Mouse (Mus musculus) left cerebral cortex, postnatal 4 days (tissue): ENCODE results near the gene Tmem268. TPM values are rescaled to one million over a fixed set of nuclear protein-coding genes. Genes with fewer than 3 reads are reported as not detected.

Experiments used
- DNase-seq: peaks from one replicate; pipeline ENCODE4 v3.0.0-alpha.2; 2022
- intact Hi-C: fragments of 180-260 bp; cut with DNase I; formaldehyde crosslinking; loops from one replicate; pipeline ENCODE4 v1.15.1; 2025
- total RNA-seq, 2 experiments: library from RNA; stranded (reverse); gene quantifications; 2 replicates each; pipeline ENCODE4 v1.2.3; 2021

Tmem268 gene
- total RNA-seq: 1 to 10 TPM; 3.9 to 4.4 TPM

DNA sequence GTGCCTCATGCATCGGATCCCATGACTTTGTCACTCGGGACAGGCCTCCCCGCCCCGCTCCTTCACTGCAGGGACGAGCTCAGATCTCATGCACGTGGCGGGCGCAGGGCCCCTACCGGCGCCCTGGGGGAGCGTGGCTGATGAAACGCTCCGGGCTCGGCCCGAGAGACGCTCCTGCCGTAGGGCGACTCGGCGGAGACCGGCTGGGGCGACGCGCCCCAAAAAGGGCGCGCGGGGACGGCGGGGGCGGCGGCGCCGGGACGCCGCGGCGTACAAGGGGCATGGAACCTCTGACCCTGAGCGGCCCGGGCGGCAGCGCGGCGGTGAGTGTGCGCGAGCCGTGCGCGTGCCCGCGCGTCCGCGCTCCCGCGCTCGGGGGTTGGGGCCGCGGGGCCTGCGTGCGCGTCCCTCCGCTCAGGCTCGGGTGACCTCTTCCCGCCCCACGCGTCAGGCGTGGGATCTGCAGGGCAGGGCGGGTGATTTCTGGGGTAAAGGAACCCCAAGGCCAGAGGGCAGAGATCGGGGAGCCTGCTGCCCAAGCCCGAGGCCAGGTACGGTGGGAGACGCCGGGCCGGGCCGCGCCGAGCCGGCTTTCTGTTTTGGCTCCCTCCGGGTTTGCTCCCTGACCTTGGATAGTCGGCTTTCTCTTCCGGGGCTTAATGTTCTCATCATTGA lies at the start of gene Tmem268:
Gene Tmem268, plus strand, starts transcription at position 375 of the 675 bp plus-strand sequence.
- intact Hi-C loops: no loop called here
- DNase-seq: peak; percentile 73

DNA sequence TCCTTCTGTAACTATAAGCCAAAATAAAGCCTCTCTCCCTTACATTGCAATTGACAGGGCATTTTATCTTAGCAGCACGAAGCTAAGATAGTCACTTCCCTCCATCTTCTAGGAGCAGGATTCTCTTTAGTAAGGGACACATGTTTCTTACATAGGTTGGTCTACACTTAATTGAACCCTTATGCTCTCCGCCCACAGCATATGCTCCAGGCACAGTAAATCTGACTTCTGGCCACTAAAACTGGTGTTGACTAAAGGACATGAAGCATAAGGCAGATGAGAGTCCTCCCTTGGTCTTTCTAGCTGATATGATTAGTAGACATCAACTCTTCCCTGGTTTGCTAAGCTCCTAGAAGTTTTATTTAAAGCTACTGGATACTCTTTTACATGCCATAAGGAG lies 45.7 kb upstream of the Tmem268 start:
- intact Hi-C loops: no loop called here
- DNase-seq: no peak

DNA sequence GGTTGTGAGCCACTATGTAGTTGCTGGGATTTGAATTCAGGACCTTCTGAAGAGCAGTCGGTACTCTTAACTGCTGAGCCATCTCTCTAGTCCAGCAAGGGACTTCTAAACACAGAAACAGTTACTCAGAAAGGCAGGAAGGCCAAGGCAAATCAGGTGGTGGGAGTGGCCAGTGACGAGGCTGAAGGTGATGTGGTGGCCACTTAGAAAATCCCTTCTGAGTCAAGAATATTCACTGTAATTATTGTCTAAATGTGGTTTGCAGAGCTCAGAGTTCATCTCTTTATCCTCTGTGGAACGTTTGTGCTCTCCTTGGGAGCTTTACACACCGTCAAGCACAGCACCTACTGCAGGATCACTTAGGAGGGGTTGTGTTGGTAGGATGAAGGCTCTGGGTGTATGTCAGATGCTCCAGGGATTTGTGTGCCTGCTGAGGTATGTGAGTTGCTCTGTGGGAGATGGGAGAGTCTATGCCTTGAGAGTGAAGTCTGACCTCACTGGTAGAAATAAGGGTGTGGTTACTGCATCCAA lies 44.1 kb upstream of the Tmem268 start:
- intact Hi-C loops: no loop called here
- no peak for DNase-seq

DNA sequence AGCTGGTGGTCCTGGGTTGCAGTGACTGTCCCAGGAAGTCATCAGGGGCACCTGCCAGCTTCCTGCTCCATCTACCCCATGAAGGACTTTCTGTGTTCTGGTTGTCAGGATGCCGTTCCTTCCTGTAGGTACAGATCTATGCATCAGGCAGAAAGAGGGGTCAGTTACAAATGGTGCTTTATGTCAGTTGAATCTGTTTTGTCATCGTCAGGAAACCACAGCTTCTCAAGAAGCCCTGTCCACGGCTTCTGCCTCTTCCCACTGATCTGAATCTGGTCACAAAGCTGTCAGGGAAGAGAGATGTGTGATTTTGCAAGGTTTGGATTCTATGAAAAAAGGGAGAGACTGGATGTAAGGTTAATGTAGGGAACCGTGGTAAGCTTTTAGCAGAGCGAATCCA lies 43.6 kb upstream of the Tmem268 start:
- intact Hi-C loops: no loop called here
- DNase-seq: no peak

DNA sequence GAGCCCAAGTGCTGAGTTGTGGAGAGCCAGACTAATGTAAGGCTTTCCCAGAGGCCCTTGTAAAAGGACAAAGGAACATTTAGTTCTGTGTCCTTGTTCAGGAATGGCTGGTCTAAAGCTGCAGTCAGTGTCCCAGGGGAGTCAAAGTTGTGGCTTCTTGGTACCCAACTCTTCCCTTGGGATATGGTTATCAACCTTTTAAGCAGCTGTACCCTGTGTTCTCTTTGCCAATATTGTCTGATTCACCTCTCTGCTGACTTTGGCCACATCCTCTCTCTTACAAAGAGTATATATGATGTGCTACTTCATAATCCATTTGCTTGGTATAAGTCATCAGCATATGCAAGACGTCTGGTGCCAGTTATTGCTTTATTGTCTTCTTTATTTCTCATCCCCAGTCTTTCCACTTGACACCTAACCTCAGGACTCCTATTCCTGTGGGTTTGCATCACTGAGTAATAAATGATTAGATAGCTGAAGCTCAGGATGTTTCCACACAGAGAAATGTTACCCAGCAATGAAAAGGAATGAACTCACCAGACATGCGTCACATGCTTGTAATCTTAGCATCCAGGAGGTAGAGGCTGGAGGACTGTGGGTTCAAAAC lies 36.7 kb upstream of the Tmem268 start:
- DNase-seq: no peak
- intact Hi-C loops: no loop called here

DNA sequence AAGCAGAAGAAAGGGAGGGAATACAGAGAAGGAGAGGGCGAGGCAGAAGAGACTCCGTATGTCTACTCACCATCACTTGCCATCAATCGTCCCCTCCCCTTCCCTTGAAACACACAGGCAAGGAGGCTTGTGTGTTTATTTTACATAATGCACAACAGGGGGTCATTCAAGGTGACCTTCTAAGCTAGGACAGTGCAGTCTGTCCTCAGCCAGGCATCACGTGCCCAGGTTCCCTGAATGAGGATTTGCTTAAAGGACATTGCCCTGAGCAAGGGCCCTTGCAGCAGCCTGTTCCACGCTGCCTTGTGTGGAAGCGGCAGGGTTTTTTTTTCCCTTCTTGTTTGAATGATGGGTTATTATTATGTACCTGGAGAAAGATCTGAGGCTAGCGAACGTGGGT lies 33.1 kb upstream of the Tmem268 start:
- no peak for DNase-seq
- intact Hi-C loops: no loop called here

DNA sequence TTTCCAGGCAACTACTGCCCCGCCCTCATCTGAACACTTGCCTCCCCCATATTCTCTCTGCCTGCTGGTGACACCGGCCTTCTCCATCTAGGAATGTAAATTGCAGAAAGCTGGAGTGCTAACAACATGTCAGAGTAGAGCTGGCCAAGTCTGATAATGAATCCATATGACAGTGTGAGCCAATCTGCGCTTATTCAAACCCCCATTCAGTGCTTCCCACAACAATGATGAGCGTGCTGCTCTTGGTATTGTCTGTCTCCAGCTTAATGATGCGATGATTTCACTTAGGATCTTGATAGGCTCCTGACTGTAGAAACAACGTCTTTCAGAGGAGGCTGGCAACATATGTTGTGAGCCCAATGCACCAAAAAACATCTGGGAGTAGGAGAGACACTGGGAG lies 29.6 kb upstream of the Tmem268 start:
- intact Hi-C loops: no loop called here
- DNase-seq: no peak

DNA sequence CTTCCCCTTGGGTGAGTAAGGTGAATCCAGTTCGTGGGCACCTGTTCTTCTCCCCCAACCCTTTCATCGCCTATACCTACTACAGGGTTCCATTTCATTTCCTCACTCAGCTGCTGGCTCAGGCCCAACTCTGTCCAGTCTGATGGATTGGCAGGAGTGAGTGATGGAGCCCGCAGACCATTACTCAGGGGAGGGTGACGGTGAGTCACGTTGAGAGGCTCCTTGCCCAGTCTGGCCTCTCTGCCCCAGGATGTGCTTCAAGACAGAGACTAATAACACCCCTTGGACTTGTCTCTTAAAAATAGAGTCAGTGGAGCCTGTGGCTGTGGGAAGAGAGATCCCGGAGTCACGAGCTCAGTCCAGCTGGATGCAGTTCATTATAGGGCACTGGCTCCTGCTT lies 28.2 kb upstream of the Tmem268 start:
- no peak for DNase-seq
- intact Hi-C loops: no loop called here

DNA sequence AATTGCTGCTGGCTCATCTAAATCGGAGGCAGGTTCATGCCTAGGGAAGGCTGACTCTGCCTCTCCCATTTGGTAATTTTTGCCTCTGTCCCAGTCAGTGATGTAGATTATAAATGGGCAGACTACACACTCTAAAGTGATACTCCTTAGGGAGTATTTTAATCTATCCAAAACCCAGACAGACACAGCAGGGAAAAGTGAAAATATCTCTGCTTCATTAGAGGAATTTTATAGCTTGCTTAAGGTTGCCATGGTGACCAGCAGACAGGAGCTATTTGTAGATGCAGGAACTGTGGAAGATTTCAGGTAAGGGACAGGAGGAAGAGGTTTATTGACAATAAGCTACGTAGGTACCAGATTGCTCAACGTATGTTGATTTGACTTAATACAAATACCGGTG lies 21.0 kb upstream of the Tmem268 start:
- intact Hi-C loops: no loop called here
- DNase-seq: no peak

DNA sequence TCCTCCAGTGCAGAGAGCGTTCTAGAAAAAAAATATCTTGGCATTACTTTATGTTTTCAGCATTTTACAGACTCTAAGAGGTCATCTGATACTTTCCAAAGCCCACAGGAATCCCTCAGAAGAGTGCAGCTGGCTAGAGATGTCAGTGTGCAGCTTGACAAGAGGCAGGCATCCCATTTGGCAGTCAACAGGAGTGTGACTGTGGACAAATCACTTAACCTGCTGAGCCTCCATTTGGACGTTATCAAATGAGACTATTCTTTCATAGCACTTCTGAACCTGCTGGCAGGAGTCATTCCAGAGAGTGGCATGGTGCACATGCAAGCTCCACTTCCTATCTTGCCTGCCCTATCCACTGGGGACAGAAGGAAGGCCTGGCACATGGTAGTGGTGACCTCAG lies 16.4 kb upstream of the Tmem268 start:
- intact Hi-C loops: no loop called here
- no peak for DNase-seq

DNA sequence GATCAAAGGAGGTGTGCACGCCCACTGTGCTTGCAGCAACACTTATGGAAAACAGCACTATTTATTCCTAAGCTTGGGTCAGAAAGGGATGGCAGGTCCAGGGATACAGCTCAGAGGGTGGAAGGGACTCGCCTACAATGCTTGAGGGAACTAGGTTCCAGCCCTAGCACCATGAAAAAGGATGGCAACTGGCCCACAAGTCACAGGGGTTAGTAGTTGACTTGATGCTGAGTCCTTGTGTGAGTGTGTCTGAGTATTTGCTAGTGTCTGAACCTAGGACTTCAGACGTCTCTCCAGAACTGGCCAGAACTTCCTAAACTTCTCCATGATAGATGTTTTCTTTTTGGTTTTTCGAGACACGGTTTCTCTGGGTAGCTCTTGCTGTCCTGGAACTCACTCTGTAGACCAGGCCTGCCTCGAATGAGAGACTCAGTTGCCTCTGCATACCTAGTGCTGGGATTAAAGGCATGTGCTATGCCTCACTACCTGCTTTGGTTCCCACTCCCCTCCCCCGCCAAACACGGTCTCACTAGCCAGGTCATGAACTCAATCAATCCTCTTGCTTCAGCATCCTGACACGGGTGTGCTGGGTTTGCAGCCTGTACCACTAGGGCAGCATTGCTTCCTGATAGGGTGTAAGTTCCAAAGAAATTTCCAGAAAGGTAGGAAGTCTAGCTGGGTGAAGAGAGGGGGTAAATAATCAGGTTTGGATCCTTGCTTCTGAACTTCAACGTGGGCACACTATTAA lies 14.7 kb upstream of the Tmem268 start:
- peak; percentile 36 for DNase-seq
- intact Hi-C loops: no loop called here

DNA sequence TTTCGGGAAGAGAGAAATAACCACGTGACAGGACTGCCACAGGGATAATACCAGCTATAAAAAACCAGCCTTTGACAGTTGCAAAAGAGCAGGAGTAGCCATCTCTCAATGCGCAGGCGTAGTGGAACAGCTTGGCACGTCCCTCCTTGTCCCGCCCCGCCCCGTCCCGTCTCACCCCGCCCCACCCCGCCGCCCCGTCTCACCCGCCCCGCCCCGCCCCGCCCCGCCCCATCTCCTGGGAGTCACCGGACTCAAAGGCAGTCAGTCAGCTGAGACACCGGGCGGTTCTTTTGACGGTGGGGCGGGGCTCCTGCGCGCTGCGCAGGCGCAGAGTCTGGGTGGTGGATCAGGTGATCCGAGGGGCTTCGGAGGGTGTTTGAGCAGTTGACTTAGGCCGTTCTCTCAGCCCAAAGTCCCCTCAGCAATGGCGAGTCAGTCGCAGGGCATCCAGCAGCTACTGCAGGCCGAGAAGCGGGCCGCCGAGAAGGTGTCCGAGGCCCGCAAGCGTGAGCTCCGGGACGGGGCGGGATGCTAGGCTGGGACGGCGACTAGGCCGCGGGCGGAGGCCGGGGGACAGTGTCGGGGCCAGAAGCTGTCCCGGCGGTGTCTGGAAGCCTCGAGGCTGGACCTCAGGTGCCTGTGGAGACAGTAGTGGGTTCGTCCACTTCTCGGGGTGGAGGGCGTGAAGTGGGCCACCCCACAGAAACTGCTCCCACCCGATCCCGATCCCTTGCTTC lies 13.9 kb upstream of the Tmem268 start, which contains the start of gene Atp6v1g1:
Gene Atp6v1g1, plus strand, starts transcription at position 279 of the 737 bp plus-strand sequence.
- intact Hi-C loops: no loop called here
- DNase-seq: peak; percentile 97

DNA sequence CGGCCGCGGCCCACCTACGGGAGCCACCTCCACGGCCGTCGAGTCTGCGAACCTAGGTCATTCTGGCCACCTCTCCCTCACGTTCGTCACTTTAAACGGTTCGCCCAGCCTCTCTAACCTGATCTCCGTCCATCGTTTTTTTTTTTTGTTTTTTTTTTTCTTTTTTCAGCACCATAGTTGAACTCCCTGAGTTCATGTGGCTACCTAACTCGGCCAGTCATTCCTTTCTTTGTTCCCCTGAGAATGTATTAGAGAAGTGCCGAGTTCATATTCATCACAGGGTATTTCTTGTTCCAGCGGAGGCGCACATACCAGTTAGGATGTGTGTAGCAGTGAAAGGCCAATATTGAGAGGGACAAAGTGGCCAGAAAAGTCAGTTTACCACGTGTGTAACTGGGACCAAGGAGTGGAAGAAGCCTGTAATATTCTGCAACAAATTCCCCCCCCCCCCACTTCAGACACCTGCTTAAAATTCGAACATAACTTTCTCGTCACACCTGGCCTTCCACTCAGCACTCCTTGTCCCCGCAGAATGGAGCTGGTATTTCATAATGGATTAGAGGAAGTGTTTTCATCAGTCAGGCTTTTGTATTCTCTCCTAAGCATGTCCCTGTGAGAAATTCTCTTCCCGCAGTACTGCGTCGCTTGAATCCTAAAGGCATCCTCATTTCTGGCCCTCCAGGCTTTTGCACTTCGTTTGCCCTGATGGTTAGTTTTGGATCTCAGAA lies 13.2 kb upstream of the Tmem268 start:
- intact Hi-C loops: no loop called here

DNA sequence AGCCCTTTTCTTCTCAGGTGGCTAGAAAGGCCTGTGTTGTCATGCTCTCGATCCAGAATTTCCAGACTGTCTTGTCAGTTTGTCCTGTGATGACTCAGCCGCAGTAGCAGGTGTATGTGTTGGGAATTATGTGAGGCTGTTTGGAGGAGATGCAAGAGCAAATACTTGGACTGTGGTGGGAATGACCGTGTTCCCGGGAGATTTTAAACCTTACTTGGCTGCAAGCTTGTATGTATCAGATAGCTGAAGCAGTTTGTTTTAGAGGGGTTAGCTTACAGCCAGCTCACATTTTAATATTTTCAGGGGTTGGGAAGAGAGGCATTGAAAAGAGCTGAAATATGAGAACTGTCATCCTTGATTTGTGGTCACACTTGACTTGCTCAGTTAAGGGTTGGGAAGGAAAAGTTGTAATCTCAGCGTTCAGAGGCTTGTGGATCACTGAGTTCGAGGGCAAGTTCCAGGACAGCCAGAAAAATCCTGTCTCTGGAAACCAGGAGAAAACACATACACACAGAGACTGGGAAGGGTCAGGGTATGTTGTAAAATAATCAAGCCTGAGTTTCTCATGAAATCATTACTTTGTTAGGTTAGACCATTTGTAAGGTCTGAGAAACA lies 12.0 kb upstream of the Tmem268 start:
- intact Hi-C loops: no loop called here
- DNase-seq: no peak

More for the DNA sequence above, 13.2 kb upstream of the Tmem268 start:
- DNase-seq: no peak

DNA sequence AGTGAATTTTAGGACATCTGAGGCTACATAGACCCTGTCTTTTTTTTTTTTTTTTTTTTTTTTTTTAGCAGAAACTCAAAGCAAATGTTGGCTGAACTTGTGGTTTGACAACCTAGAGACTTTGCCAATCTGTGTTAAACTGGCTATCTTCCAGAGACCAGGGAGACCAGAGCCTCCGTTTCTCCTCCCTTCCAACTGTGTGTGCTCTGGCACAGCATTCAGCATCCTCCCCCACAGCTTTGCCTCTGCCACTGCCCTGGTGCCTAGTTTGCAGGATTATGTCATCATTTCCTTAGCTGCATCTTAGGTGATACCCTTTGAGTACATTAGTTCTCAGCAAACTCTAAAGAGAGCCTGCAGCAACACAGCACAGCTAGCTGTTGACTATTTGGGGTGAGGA lies 10.8 kb upstream of the Tmem268 start:
- no peak for DNase-seq
- intact Hi-C loops: no loop called here

DNA sequence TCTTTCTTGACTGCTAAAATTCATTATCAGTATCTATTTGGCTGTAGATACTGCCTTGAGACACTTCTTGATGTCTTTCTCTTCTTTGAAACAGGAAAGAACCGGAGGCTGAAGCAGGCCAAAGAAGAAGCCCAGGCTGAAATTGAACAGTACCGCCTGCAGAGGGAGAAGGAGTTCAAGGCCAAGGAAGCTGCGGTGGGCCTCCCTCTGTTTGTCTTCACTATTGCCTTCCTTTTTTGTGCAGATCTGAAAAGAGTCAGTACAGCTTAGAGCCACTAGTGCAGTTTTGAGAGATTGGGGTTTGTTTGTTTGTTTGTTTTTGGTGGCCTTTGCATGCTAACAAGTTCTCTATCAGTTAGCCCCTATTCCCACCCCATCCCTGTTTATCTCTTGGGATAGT lies 10.1 kb upstream of the Tmem268 start:
- DNase-seq: no peak
- intact Hi-C loops: no loop called here

DNA sequence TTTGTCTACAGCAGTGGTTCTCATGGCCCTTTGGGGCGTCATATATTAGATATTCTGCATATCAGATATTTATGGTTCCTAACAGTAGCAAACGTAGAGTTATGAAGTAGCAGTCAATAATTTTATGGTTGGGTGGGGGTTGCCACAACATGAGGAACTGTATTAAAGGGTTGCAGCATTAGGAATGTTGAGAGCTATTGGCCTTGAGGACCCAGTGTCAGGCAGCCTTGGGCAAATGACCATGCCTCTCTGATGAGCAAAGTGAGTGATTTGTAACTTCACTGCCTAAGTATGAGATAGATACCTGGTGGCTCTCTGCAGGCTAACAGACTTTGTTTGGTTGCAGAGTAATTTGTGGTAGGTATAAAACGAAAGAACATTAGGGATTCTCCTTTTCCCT lies 7.7 kb upstream of the Tmem268 start:
- DNase-seq: no peak
- intact Hi-C loops: no loop called here

DNA sequence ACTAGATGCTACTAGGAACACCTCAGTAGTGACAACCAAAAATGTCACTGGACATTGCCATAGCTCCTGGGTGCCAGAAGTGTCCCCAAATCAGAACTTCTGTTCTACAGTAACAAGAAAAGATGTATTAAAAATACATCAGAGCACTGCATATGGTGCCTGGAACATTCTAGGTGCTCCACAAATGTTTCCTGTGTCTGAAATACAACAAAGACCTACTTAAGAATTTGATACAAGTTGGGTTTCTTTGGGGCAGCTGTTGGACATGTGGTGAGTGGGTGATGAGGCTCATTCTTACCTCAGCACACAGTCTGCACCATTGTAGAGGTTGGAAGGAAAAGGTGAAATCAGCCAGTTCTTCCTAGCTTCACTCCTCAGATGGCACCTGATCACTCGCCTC lies 5.7 kb upstream of the Tmem268 start:
- DNase-seq: no peak
- intact Hi-C loops: no loop called here

DNA sequence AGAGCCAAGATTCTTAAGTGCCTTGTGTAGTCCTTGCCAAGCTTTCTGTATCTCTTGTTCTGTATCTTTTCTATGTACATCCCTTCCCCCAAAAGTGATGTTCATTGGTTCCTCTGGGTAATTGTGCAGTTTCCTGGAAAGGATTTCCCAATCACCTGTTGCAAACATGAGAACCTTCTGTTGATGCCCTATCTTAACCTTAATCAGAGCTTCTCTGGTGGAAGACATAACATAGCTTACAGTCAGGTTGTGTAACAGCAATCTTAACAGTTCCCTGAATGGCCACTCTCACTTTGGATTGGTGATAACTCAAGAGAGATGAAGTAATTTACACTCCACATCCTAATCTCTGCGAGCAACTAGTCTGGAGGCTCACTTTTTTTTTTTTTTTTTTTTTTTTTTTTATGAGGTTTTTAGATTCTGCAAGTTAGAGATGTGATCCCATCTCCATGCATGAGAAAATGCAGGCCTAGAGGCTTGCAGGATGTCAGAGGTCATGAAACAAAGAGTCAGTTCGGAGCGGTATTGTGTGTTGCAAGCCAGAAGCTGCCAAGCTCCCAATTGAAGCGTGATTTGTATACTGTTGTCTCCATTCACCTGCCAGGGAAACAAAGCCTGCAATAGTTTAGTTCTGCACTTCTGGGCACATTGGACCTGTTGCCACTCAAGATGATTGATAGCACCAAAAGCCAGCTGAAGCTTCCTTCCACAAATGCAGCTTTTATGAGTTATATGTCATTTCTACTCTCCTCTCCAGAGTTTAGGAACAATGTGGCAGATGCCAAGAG lies 4.6 kb upstream of the Tmem268 start:
- intact Hi-C loops: no loop called here
- no peak for DNase-seq
